Comparison of ENCODE assay signal across 18 mouse cellular contexts in genomic region chr4:65610896-65611295, GRCm38 (mm10). TPM values are rescaled to one million over a fixed set of nuclear protein-coding genes. Genes with fewer than 3 reads are reported as not detected.
DNase-seq lines count a peak whose midpoint lies in the region; ATAC-seq and TF ChIP-seq lines count a peak whose summit lies in the region.
"Had no signal": no experiment of that assay in that cellular context is flagged by ENCODE, and none has a peak within 500 bp of the region (broad histone marks: within the 10 kb centered on the region; RNA-seq: fewer than 3 reads in every experiment).

No protein-coding gene starts in this region.

- no peaks in the 10 kb centered on the region for H3K27me3 ChIP-seq in kidney, adult 2 months (replicated peaks; ENCODE audit: control insufficient read depth, insufficient read depth, low read length)
- H3K27me3 ChIP-seq in cerebellum, adult 2 months (ENCODE audit: control insufficient read depth, insufficient read depth, low read length), result no peaks in the 10 kb centered on the region
- H3K27me3 ChIP-seq in limb, embryonic 14.5 days (ENCODE audit: control insufficient read depth, insufficient read depth, low read length), result no peaks in the 10 kb centered on the region
- H3K27me3 ChIP-seq: embryonic facial prominence, embryonic 15.5 days; hindbrain, embryonic 15.5 days; midbrain, embryonic 15.5 days had no signal

- TF ChIP-seq CTCF in kidney, adult 2 months (conservative IDR thresholded peaks at IDR 0.05; ENCODE audit: insufficient read depth, insufficient read length, low read depth, low read length), result no peak
- no peak for TF ChIP-seq CTCF in cerebellum, adult 2 months (IDR thresholded peaks at IDR 0.05; ENCODE audit: borderline replicate concordance, insufficient read depth, low read depth, low read length)

- no peaks in the 10 kb centered on the region for H3K9me3 ChIP-seq in limb, embryonic 14.5 days (ENCODE audit: control insufficient read depth, low read length)
- H3K9me3 ChIP-seq: embryonic facial prominence, embryonic 15.5 days; hindbrain, embryonic 15.5 days; midbrain, embryonic 15.5 days had no signal

- H3K4me1 ChIP-seq in kidney, adult 2 months (ENCODE audit: control insufficient read depth, insufficient read depth, low read length), result peaks cover 20% of the 10 kb centered on the region
- peaks cover 50% of the 10 kb centered on the region for H3K4me1 ChIP-seq in cerebellum, adult 2 months (ENCODE audit: control insufficient read depth, insufficient read depth, low read length)
- H3K4me1 ChIP-seq in limb, embryonic 14.5 days (ENCODE audit: control insufficient read depth, insufficient read depth, low read length), result peaks cover 26% of the 10 kb centered on the region

- ATAC-seq in limb, embryonic 14.5 days (ENCODE audit: low FRiP score, low read depth), result peak; percentile 67
- ATAC-seq: liver, postnatal 0 days; midbrain, embryonic 15.5 days had no signal

- H3K4me2 ChIP-seq in limb, embryonic 14.5 days (replicated peaks; ENCODE audit: low read depth, low read length, severe bottlenecking), result peak overlapping the region; percentile 1; the same call in 1 of the 2 replicates
- H3K4me2 ChIP-seq: embryonic facial prominence, embryonic 15.5 days; hindbrain, embryonic 15.5 days; midbrain, embryonic 15.5 days had no signal

- WGBS in kidney, adult 2 months, result 65% methylated on average over 6 of the region's 6 CpGs
- 8% methylated on average over 6 of the region's 6 CpGs for WGBS in cerebellum, adult 2 months
- WGBS in limb, embryonic 14.5 days, result 38% methylated on average over 6 of the region's 6 CpGs

- H3K9ac ChIP-seq in limb, embryonic 14.5 days (ENCODE audit: low read depth, low read length, severe bottlenecking), result no peak overlapping the region
- H3K9ac ChIP-seq: embryonic facial prominence, embryonic 15.5 days; hindbrain, embryonic 15.5 days; liver, postnatal 0 days; midbrain, embryonic 15.5 days had no signal

- DNase-seq in kidney, adult 2 months, result no peak
- no peak for DNase-seq in kidney, adult 9 months
- peak; percentile 69 to 83 for DNase-seq in cerebellum, adult 2 months
- DNase-seq in cerebellum, postnatal 36 days, result peak; percentile 48 to 60
- peak; percentile 46 for DNase-seq in limb, embryonic 14.5 days (ENCODE audit: low spot score)
- DNase-seq in yolk sac, embryonic 10.5 days (ENCODE audit: low spot score), result no peak
- no peak for DNase-seq in retina, postnatal 1 day
- DNase-seq in left cerebral cortex, adult 8-10 months (ENCODE audit: low spot score in 2 of 2), result no peak
- DNase-seq: adrenal gland, postnatal 14 days; heart, adult 18-20 months; heart, postnatal 10 days; kidney, adult 8-10 months; left cerebral cortex, postnatal 4 days; liver, postnatal 0 days had no signal

- H3K27ac ChIP-seq in kidney, adult 2 months (ENCODE audit: insufficient read depth, low read depth, low read length), result peak overlapping the region; percentile 28; the same call in 1 of the 2 replicates
- H3K27ac ChIP-seq in cerebellum, adult 2 months (ENCODE audit: insufficient read depth, low read length), result peak overlapping the region; percentile 34; the same call in 1 of the 2 replicates
- no peak overlapping the region for H3K27ac ChIP-seq in limb, embryonic 14.5 days (replicated peaks; ENCODE audit: low read depth, low read length)
- H3K27ac ChIP-seq: embryonic facial prominence, embryonic 15.5 days; hindbrain, embryonic 15.5 days; macrophage; midbrain, embryonic 15.5 days had no signal

- peaks cover 8% of the 10 kb centered on the region for H3K36me3 ChIP-seq in kidney, adult 2 months (ENCODE audit: control insufficient read depth, insufficient read depth, low read length)
- peaks cover 30% of the 10 kb centered on the region for H3K36me3 ChIP-seq in limb, embryonic 14.5 days (ENCODE audit: control insufficient read depth, insufficient read depth, low read length)

- H3K4me3 ChIP-seq in kidney, adult 2 months (ENCODE audit: insufficient read depth, low read depth, low read length), result no peak overlapping the region
- peak overlapping the region; percentile 22 for H3K4me3 ChIP-seq in cerebellum, adult 2 months (replicated peaks; ENCODE audit: insufficient read depth, low read depth, low read length)
- no peak overlapping the region for H3K4me3 ChIP-seq in limb, embryonic 14.5 days (replicated peaks; ENCODE audit: low read length)
- H3K4me3 ChIP-seq: embryonic facial prominence, embryonic 15.5 days; hindbrain, embryonic 15.5 days; midbrain, embryonic 15.5 days had no signal

- no peak for TF ChIP-seq POLR2A in kidney, adult 2 months (IDR thresholded peaks at IDR 0.05; ENCODE audit: low read depth, low read length)
- TF ChIP-seq POLR2A in cerebellum, adult 2 months (IDR thresholded peaks at IDR 0.05; ENCODE audit: borderline replicate concordance, insufficient read depth, low read length), result no peak
- no peak for TF ChIP-seq POLR2A in limb, embryonic 14.5 days (IDR thresholded peaks at IDR 0.05; ENCODE audit: borderline replicate concordance, extremely low read depth, insufficient read depth, insufficient read length)

RNA-seq across cellular contexts. Expression of gene Trim32, which starts 6.1 kb away (rescaled TPM):
- 19.6 and 20.6 TPM in 2 replicates for polyA plus RNA-seq in kidney, adult 2 months (2012; rRNA removed)
- polyA plus RNA-seq in cerebellum, adult 2 months (2012; rRNA removed), result 119 and 126 TPM in 2 replicates
- 34.5 and 38.4 TPM in 2 replicates for polyA plus RNA-seq in limb, embryonic 14.5 days (2012; rRNA removed)
- 50.5 and 59.0 TPM in 2 replicates for polyA plus RNA-seq in limb, embryonic 14.5 days (2014; fragmentation: Nextera tagmentation; extraction: Ambion mirVana)
- total RNA-seq in left cerebral cortex, adult 8-10 months (2022), result 100 to 1,000 TPM; 220 to 231 (median 223) TPM

Comparison
In these comparisons a context has a peak if more than half of its experiments do, and no peak if none do; other contexts are left out.
1. DNase-seq: peak in cerebellum, adult 2 months (2 of 2), cerebellum, postnatal 36 days (2 of 2) and limb, embryonic 14.5 days (single experiment); none in kidney, adult 2 months (single experiment), kidney, adult 9 months (single experiment), yolk sac, embryonic 10.5 days (single experiment), retina, postnatal 1 day (single experiment) and left cerebral cortex, adult 8-10 months (0 of 2).